Mouse (Mus musculus) urinary bladder, postnatal 10 days (tissue): ENCODE results near the gene Gm16430.
"Not testable (repeated sequence)": the region's sequence is repeated elsewhere in the genome, so short reads cannot be mapped to it uniquely, and the experiment has no call there.

Source experiments
- DNase-seq: peaks from one replicate; pipeline ENCODE4 v3.0.0; 2022; ENCODE audit warnings: low spot score

Gm16430 gene

DNA sequence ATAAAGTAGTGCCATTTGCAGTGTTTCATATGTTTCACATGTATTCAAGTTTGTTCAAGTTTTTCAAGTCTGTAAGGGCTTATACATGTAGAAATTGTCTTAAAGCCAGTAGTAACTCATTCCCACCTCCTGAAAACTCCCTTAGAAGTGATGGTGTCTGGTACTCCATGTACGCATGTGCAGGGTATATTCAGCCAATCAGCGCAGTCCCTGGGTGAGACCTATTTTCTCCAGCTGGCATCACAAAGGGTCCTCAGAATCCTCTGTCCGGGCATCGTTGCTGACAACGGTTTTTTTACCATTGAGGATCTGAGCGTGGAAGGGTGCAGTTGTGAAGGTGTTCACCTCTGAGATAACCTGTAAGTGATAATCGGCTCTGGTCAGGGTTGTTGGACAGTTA, at the start of gene Gm16430:
Gene Gm16430 (plus strand): TSS at position 301 of the 400 bp plus-strand sequence.
- DNase-seq, result not testable (repeated sequence)
